Mouse (Mus musculus): ENCODE results near the gene Ppp1r9a. TPM values are rescaled to one million over a fixed set of nuclear protein-coding genes. Genes with fewer than 3 reads are reported as not detected.

The Ppp1r9a gene
- total and polyA plus RNA-seq, 3 experiments: 0.03 TPM; not detected in 2

DNA sequence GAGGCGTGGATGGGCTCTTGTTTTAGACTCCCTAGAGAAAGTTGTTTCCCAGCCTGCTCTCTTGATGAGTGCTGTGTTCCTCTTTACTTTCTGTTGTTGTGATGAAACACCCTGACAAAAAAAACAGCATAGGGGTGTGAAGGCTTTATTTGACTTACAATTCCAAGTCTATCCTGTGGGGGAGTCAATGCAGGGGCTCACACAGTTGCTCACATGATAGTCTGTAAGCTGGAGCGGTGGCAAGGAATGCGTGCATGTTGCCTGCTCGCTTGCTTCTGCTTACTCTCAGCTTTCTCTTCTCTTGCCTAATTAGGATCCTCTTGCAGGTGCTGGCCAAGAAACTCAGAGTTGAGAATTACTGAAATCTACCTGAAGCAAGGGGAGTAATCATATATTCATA is 74.8 kb downstream of the Ppp1r9a start:
- H3K4me1 ChIP-seq (ENCODE audit: control insufficient read depth in 1 of 2, insufficient read depth in 2 of 2, low read length in 2 of 2): no peaks in the 10 kb centered on the region
- no peak overlapping the region for H3K27ac ChIP-seq (ENCODE audit: control insufficient read depth, low read depth, low read length)
- H3K4me3 ChIP-seq (ENCODE audit: control insufficient read depth in 1 of 2, insufficient read depth in 1 of 2, low read depth in 2 of 2, low read length in 2 of 2): no peak overlapping the region
- DNase-seq (ENCODE audit: low read depth, low spot score): no peak
- H3K27me3 ChIP-seq (ENCODE audit: control insufficient read depth in 1 of 2, insufficient read depth in 2 of 2, low read length in 2 of 2): no peaks in the 10 kb centered on the region; a peak in 3 of 4 replicates
- TF ChIP-seq KAT2A (conservative IDR thresholded peaks at IDR 0.05; ENCODE audit: low read depth, low read length): no peak
- TF ChIP-seq SIN3A (IDR thresholded peaks at IDR 0.05; ENCODE audit: low read length): no peak
- TF ChIP-seq TCF12 (IDR thresholded peaks at IDR 0.05; ENCODE audit: low read depth, low read length): no peak
- no peak for TF ChIP-seq NELFE (IDR thresholded peaks at IDR 0.05; ENCODE audit: low read depth, low read length)
- no peak for TF ChIP-seq CHD2 (IDR thresholded peaks at IDR 0.05; ENCODE audit: low read length)
- no peak for TF ChIP-seq TBP (IDR thresholded peaks at IDR 0.05; ENCODE audit: low read depth, low read length)
- TF ChIP-seq HCFC1 (IDR thresholded peaks at IDR 0.05; ENCODE audit: low read depth, low read length): no peak
- TF ChIP-seq MYB (IDR thresholded peaks at IDR 0.05; ENCODE audit: low read depth, low read length): no peak
- TF ChIP-seq ZNF384 (IDR thresholded peaks at IDR 0.05; ENCODE audit: low read depth, low read length): no peak
- no peak for TF ChIP-seq UBTF (IDR thresholded peaks at IDR 0.05; ENCODE audit: borderline replicate concordance, insufficient read depth, low read depth, low read length)
- no peaks in the 10 kb centered on the region for H3K9me3 ChIP-seq (replicated peaks; ENCODE audit: insufficient read depth, low read length)
- no peaks in the 10 kb centered on the region for H3K79me2 ChIP-seq (ENCODE audit: control insufficient read depth, insufficient read depth, low read length, poor library complexity)
- no peaks in the 10 kb centered on the region for H3K36me3 ChIP-seq (ENCODE audit: control insufficient read depth in 1 of 2, insufficient read depth in 2 of 2, low read length in 2 of 2)
- no peak overlapping the region for H3K9ac ChIP-seq (ENCODE audit: control insufficient read depth, low read depth, low read length, poor library complexity, severe bottlenecking)

GRCm38 (mm10) chr6:4978249-4978648 is 75.5 kb downstream of the Ppp1r9a start:
- H3K27ac ChIP-seq (ENCODE audit: control insufficient read depth, low read depth, low read length): no peak overlapping the region
- no peaks in the 10 kb centered on the region; a peak in 3 of 4 replicates for H3K27me3 ChIP-seq (ENCODE audit: control insufficient read depth in 1 of 2, insufficient read depth in 2 of 2, low read length in 2 of 2)
- TF ChIP-seq EP300 (IDR thresholded peaks at IDR 0.05; ENCODE audit: low read depth in 1 of 2, low read length in 2 of 2) (no peak), CHD2 (IDR thresholded peaks at IDR 0.05; ENCODE audit: low read length) (no peak), MEF2A (IDR thresholded peaks at IDR 0.05; ENCODE audit: extremely low read depth, insufficient replicate concordance, low read depth, low read length, poor library complexity, severe bottlenecking) (no peak), E2F4 (IDR thresholded peaks at IDR 0.05; ENCODE audit: borderline replicate concordance, low read depth, low read length) (no peak), ZNF384 (IDR thresholded peaks at IDR 0.05; ENCODE audit: low read depth, low read length) (no peak), ELF1 (IDR thresholded peaks at IDR 0.05; ENCODE audit: low read depth, low read length) (no peak), NELFE (IDR thresholded peaks at IDR 0.05; ENCODE audit: low read depth, low read length) (no peak), MAX (IDR thresholded peaks at IDR 0.05; ENCODE audit: low read length) (no peak), HCFC1 (IDR thresholded peaks at IDR 0.05; ENCODE audit: low read depth, low read length) (no peak), MAZ (IDR thresholded peaks at IDR 0.05; ENCODE audit: low read depth, low read length) (no peak), UBTF (IDR thresholded peaks at IDR 0.05; ENCODE audit: borderline replicate concordance, insufficient read depth, low read depth, low read length) (no peak), MAFK (IDR thresholded peaks at IDR 0.05; ENCODE audit: borderline replicate concordance, low read depth, low read length) (no peak), USF2 (IDR thresholded peaks at IDR 0.05; ENCODE audit: borderline replicate concordance in 1 of 2, insufficient read depth in 1 of 2, low read depth in 1 of 2, low read length in 2 of 2) (no peak), ETS1 (IDR thresholded peaks at IDR 0.05; ENCODE audit: low read depth, low read length) (no peak), MYB (IDR thresholded peaks at IDR 0.05; ENCODE audit: low read depth, low read length) (no peak), ZKSCAN1 (IDR thresholded peaks at IDR 0.05; ENCODE audit: low read depth, low read length) (no peak), POLR2AphosphoS5 (IDR thresholded peaks at IDR 0.05; ENCODE audit: borderline replicate concordance, low read depth, low read length) (no peak)
- no peaks in the 10 kb centered on the region for H3K36me3 ChIP-seq (ENCODE audit: control insufficient read depth in 1 of 2, insufficient read depth in 2 of 2, low read length in 2 of 2)
- H3K79me2 ChIP-seq (ENCODE audit: control insufficient read depth, insufficient read depth, low read length, poor library complexity): no peaks in the 10 kb centered on the region
- H3K4me1 ChIP-seq (ENCODE audit: control insufficient read depth in 1 of 2, insufficient read depth in 2 of 2, low read length in 2 of 2): no peaks in the 10 kb centered on the region
- H3K4me3 ChIP-seq (ENCODE audit: control insufficient read depth in 1 of 2, insufficient read depth in 1 of 2, low read depth in 2 of 2, low read length in 2 of 2): no peak overlapping the region
- no peaks in the 10 kb centered on the region for H3K9me3 ChIP-seq (replicated peaks; ENCODE audit: insufficient read depth, low read length)
- DNase-seq (ENCODE audit: low read depth, low spot score): no peak
- no peak overlapping the region for H3K9ac ChIP-seq (ENCODE audit: control insufficient read depth, low read depth, low read length, poor library complexity, severe bottlenecking)
